Mouse (Mus musculus): ENCODE data around the gene Prkd1. TPM values are rescaled to one million over a fixed set of nuclear protein-coding genes. Genes with fewer than 3 reads are reported as not detected.

The Prkd1 gene
- not detected in 2 replicates for total RNA-seq (2017)

DNA sequence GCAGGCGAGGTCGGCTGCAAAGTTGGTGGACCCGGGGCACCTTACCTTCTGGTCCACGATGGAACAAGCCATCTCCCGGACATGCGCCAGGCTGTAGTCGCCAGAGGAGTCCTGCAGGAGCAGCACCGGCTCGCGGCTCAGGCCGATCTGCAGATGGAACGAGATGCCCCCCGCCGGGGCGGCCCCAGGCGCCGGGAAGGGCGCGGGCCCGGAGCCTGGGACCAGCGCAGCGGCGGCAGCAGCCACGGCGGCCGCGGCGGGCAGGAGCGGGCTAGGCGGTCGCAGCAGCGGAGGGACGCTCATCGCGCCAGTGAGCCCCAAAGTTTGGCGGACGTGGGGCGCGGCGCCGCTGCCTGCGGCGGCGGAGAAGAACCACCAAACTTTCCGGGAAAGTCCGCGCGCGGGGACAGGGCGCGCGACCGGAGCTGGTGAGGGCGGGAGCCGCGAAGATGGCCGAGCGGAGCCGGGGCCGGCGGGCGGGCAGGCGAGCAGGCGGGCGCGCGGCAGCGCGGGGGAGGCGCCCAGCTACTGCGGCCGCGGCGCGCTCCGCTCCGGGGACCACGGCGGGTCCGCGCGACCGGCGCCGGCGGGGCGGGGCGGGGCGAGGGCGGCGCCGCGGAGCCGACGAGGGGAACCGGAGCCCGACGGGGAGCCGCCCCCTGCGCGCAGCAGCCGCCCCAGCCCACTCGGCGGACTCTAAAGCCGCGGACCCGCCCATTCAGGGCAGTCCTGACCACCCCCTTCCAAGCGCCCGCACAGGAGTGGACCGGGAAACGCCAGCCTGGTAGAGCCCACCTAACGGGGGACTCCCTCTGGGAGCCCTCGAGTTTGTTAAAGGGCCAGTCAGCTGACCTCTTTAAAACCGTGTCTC lies at the start of gene Prkd1:
Gene Prkd1 (minus strand): TSS at position 428 of the 871 bp plus-strand sequence.
- ATAC-seq (replicated peaks in 1 of 2; ENCODE audit: insufficient read depth in 1 of 2, low FRiP score in 2 of 2, low TSS enrichment in 1 of 2, low read depth in 1 of 2, poor library complexity in 2 of 2, severe bottlenecking in 2 of 2) = peak; percentile 38 to 50

DNA sequence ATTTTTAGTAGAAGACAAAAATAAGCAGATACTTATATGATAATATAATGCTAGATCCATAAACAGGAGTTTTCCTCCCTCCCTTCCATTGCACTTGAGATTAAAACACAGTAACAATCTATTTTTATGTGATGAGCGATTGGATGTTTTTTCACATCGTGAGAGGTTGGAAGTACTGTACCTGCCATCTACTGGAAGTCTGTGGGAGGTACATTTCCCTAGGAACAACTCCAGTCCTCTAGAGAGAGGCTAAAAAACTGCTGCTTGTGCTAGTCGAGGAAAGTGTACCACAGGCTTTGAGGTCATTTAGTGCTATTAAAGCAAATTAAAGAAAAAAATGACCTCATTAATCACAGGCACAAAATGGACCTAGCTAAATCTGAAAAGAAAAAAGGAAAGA lies 48.6 kb upstream of the Prkd1 start:
- ATAC-seq (replicated peaks in 1 of 2; ENCODE audit: insufficient read depth in 1 of 2, low FRiP score in 2 of 2, low TSS enrichment in 1 of 2, low read depth in 1 of 2, poor library complexity in 2 of 2, severe bottlenecking in 2 of 2) = peak in 1 of 2 experiments; percentile 42; a peak in 1 of 4 replicates

DNA sequence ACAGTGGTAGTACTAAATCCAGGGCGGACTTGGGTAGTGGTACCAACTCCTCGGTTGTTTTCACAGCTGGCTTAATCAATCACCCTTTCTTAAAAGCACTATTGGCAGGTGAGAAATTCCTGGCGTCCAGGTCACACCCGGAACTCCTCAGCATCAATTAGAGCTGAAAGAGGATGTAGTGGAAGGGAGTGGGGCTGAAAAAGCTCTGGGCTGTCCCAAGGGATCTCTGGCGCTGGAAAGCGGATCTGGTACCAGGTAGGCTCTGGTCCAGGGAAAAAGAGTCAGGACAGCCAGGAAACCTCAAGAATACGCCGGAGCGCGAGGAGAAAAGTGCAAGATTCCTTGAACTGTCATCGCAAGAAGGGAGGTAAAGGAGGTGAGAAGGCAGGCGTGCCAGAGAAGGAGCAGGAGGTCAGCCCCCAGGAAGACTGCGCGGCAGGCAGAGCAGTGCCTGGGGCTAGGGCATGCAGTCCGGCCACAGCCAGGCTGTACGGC lies 675 bp downstream of the Prkd1 start:
- ATAC-seq (replicated peaks in 1 of 2; ENCODE audit: insufficient read depth in 1 of 2, low FRiP score in 2 of 2, low TSS enrichment in 1 of 2, low read depth in 1 of 2, poor library complexity in 2 of 2, severe bottlenecking in 2 of 2) = 0 out of 4 replicates have a peak, but pooled peaks of 1 of the 2 experiments have one; percentile 34

DNA sequence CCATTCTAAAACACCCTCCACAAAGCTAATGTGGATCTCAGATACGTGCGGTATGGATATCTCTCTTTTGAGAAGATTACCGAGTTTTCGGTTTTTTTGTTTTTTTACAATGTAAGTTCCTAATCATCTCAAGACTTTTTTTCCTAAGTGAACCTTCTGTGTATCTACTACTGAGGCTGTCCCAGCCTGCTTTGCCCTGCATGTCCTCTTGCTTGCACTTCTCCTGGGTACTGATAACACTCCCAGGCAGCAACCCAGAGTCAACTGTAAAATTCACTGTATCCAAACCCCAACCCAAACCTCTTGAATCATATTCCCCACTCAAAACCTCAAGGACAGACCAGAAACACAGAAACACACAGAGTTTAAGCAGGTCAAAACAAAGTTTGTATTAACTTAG lies 2.0 kb downstream of the Prkd1 start:
- ATAC-seq (replicated peaks in 1 of 2; ENCODE audit: insufficient read depth in 1 of 2, low FRiP score in 2 of 2, low TSS enrichment in 1 of 2, low read depth in 1 of 2, poor library complexity in 2 of 2, severe bottlenecking in 2 of 2) = no peak

DNA sequence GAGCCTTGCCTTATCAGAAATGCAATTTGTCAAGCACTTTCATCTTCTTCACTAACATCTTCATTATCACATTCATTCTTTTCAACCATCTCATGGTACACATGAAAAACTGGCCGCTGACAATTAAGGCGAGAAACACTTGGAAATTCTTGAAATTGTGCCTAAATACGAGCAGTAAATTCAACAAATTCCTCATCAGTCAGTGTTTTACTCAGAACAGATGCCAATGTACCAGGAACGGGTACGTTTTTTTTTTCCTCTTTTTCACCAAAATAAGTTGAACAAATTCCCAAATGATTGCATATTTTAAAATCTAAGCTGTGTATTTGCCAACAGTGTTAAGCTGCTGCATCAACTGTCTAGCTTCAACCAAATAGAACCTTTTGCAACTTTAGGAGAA lies 6.2 kb downstream of the Prkd1 start:
- no peak for ATAC-seq (replicated peaks in 1 of 2; ENCODE audit: insufficient read depth in 1 of 2, low FRiP score in 2 of 2, low TSS enrichment in 1 of 2, low read depth in 1 of 2, poor library complexity in 2 of 2, severe bottlenecking in 2 of 2)

DNA sequence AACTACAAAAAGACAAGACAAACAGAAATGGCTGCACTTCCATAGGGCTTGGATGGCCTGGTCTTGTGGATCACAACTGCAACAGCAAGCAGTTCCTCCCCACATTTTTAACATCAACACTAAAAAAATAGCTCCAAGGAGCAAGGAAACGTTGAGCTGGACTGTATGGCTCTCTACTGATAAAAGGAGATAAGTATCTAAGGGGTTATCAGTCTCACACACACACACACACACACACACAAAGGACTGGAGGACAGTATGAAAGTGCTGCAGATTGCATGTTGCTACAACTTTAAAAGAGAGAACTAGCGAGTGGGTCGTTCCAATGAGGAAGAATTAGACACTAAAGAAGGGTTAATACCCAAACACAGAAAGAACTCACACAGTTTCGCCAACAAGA lies 8.7 kb downstream of the Prkd1 start:
- no peak for ATAC-seq (replicated peaks in 1 of 2; ENCODE audit: insufficient read depth in 1 of 2, low FRiP score in 2 of 2, low TSS enrichment in 1 of 2, low read depth in 1 of 2, poor library complexity in 2 of 2, severe bottlenecking in 2 of 2)

DNA sequence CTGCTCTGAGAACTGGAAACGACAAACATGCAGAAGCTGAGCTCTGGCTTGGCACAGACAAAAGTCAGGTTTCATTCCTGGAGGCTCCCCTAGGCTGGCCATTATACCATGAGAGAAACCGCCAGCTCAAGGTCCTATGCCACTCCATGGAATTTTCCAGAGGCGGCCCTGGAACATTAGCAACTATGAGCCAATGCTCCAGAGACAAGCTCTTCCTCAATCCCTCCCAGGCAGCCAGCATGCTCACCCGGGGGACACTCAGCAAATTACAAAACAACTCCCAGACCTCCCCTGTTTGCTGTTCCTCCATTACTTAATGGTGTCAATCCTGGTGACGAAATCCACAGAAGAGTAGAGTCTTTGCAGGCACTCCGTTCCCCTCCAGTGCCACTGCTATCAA lies 14.5 kb downstream of the Prkd1 start:
- no peak for ATAC-seq (replicated peaks in 1 of 2; ENCODE audit: insufficient read depth in 1 of 2, low FRiP score in 2 of 2, low TSS enrichment in 1 of 2, low read depth in 1 of 2, poor library complexity in 2 of 2, severe bottlenecking in 2 of 2)

DNA sequence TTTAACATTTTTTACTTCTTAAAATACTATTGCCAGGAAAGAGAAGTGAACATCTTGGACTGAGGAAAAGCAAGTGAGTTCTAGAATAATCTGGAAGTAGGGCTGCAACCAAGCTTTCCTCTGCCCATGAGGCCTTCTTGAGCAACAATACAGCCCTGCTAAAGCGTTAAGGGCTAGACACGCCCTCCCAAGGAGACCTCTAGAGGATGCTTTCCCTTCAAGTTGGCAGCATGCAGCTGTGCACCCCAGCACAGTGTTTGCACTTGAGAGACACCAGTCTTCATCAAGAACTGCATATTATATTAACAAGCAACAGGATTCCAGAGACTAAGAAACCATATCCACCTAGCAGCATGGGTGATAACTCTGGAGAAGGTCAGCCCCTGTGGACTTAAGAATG lies 22.8 kb downstream of the Prkd1 start:
- ATAC-seq (replicated peaks in 1 of 2; ENCODE audit: insufficient read depth in 1 of 2, low FRiP score in 2 of 2, low TSS enrichment in 1 of 2, low read depth in 1 of 2, poor library complexity in 2 of 2, severe bottlenecking in 2 of 2) = 0 out of 4 replicates have a peak, but pooled peaks of 1 of the 2 experiments have one; percentile 48

DNA sequence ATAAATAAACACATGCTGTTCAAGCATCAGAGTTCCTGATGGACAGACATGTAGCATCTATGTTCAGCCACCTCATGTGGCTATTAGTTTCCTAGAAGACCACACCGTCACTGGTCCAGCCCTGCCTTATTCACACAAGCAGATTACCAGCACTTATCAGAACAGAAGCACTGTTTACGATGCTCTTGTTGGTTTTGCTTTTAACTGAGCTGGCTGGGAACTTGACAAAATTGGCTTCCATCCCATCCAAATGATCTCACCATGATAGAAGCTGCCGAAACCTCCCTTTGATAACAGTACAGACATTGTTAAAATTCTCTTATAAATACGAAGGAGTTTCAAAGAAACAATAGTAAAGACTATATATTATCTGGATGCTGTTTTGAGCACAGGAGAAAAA lies 24.7 kb downstream of the Prkd1 start:
- ATAC-seq (replicated peaks in 1 of 2; ENCODE audit: insufficient read depth in 1 of 2, low FRiP score in 2 of 2, low TSS enrichment in 1 of 2, low read depth in 1 of 2, poor library complexity in 2 of 2, severe bottlenecking in 2 of 2) = no peak

DNA sequence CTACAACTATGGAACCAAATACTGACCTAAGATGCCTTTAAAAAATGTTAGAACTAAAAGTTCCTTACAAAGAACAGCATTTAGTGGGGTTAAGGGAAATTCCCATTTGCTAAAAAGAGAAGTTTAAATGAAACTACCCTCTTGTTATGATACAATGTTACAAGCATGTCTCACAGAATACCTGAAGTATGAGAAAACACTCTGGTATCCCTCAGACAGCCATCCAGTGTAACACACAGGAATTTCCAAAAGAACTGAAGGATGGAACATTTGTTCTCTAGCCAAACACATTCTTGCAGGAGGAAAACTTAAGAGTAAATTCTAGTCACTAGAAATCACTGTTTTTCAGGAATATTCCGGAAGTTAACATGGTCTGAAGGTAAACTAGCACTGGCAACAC lies 33.0 kb downstream of the Prkd1 start:
- ATAC-seq (replicated peaks in 1 of 2; ENCODE audit: insufficient read depth in 1 of 2, low FRiP score in 2 of 2, low TSS enrichment in 1 of 2, low read depth in 1 of 2, poor library complexity in 2 of 2, severe bottlenecking in 2 of 2) = no peak

DNA sequence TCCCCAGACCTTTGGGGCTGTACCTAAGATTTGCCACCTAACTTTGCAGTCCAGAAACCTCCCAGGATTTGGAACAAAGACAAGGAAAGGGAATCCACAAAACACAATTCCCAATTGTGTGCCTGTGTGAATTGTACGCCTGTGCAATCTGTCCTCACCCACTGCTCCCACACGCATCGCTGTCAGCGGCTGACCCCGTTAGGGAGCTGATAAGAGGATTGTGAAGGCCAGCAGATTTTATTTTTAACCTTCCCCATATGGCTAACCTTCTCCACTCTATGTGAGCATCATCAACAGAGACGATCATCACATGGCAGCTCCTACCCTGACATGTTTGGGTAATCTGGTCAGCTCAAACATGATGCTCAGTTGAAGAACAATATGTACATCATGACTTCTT lies 34.6 kb downstream of the Prkd1 start:
- ATAC-seq (replicated peaks in 1 of 2; ENCODE audit: insufficient read depth in 1 of 2, low FRiP score in 2 of 2, low TSS enrichment in 1 of 2, low read depth in 1 of 2, poor library complexity in 2 of 2, severe bottlenecking in 2 of 2) = no peak

DNA sequence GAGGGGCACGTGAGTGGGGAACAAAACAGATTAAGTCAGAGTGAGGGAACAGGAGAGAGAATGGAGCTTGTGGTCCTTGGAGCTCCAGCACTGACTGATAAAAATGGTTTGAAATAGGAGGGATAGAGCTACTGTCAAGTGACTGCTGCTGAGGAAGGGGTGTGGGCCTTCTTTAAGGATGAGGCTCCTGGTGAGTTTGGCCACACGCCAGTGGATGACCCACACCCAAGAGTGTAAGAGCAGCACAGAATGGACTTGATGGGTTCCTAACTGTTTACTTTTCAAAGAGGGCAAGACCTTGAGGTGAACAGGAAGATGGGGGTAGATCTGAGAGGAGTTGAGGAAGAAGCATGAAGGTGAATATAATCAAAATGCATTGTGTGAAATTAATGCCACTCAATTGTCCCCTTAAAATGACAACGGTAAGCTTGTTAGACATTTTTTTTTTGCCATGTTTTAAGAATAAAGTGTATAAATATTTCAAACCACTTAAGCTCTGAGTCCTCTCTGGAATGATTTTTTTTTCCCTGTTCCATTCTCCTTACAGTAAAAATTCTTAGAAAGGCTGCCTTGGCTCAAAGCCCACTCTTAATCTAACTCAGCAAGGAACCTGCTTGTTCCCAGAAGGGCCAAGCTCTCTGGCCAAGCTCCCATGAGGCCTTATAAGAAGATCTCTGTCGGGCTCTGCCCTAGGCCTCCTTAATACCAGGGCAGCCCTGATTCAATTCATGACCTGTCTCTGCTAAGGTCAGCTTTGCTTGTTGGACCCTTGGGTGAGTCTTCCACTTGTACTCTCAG lies 42.0 kb downstream of the Prkd1 start:
- ATAC-seq (replicated peaks in 1 of 2; ENCODE audit: insufficient read depth in 1 of 2, low FRiP score in 2 of 2, low TSS enrichment in 1 of 2, low read depth in 1 of 2, poor library complexity in 2 of 2, severe bottlenecking in 2 of 2) = no peak

DNA sequence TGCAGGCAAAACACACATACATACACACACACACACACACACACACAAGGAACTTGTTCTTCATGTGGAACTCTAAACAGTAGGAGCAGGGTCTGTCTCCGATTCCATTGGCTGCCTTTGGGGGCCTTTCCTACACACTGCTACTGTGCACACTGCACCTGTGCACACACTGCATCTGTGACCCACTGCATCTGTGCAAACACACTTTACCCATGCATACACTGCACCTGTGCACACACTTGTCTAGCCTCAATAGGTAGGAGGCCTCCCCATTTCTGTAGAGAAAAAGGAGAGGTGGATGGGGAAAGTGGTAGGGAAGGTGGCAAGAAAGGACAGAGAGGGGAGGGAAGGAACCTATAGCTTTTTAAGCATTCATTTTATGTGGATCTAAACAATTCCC lies 49.5 kb downstream of the Prkd1 start:
- no peak for ATAC-seq (replicated peaks in 1 of 2; ENCODE audit: insufficient read depth in 1 of 2, low FRiP score in 2 of 2, low TSS enrichment in 1 of 2, low read depth in 1 of 2, poor library complexity in 2 of 2, severe bottlenecking in 2 of 2)

DNA sequence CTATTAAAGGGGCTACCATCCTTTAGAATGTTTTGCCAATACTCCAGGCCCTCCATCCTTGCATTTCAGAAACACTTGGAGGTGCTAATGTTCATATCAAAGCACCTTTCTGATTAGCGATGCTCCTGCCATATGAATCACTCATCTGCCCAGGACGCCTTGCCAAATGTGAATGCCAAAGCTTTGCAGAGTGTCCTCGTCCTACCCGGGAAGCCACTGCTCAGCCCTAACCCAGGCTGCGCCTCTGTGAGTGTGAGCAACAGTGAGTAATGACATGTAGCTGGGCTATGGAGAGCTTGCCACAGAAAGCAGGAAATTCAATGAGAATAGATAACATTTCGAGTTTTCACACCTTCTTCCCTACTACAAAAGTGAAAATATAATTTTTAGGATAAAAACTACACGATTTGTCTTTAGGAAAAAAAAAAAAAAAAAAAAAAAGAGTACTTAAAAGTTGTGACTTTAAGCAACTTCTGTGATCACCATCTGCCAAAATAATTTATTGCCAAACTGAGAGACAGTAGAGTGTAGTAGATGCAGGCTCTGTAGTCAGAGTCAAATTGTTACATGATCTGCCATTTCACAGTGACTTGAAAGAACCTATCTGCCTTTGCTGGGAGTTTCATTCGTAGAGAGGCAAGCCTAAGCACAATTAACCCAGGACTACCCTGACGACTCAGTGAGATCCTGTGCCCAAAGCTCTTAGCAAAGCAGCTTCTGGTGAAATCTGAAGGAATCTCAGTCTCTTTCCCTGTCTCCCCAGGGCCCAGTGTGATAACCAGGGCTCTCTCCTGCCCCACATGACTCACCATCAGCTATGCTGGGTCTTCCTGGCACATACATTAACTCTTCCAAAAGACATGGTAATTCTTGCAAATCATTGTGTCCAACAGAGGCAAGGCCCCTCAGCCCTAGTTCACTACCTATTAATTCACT lies 50.6 kb downstream of the Prkd1 start:
- no peak for ATAC-seq (replicated peaks in 1 of 2; ENCODE audit: insufficient read depth in 1 of 2, low FRiP score in 2 of 2, low TSS enrichment in 1 of 2, low read depth in 1 of 2, poor library complexity in 2 of 2, severe bottlenecking in 2 of 2)

DNA sequence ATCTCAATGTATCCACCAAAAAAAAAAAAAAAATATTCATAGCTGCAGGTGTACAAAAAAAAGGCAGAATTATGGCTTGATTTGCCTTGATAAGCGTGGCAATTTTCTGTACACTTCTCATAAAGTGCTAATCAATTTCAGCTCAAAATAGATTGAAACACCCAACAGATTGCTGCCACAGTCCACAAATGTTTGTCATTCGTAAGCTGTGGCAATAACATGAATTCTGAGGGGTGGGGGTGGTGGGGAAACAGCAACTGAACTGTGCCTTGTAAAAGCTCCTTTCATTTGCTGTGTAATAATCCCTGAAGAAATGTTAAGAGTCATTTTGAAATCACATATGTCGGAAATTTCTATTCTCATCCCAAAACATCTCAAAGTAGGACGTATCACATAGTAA lies 51.4 kb downstream of the Prkd1 start:
- ATAC-seq (replicated peaks in 1 of 2; ENCODE audit: insufficient read depth in 1 of 2, low FRiP score in 2 of 2, low TSS enrichment in 1 of 2, low read depth in 1 of 2, poor library complexity in 2 of 2, severe bottlenecking in 2 of 2) = no peak

DNA sequence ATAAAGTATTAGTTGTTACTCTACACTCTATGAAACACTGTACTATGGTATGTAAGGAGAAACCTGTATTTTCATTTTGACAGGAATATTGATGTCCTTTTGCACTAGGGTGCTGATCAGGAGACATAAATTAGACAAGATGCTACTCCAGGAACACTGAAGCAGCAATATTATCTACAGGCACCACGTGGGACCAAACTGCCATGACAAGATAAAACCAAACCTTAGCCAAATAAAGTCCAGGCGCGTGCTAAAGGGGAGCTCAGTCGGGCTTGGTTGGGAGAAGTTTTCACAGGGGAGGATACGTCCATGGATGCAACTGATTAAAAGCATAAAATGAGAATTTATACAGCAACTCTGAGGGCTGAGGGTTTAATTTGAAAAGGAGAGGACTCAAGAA lies 53.1 kb downstream of the Prkd1 start:
- no peak for ATAC-seq (replicated peaks in 1 of 2; ENCODE audit: insufficient read depth in 1 of 2, low FRiP score in 2 of 2, low TSS enrichment in 1 of 2, low read depth in 1 of 2, poor library complexity in 2 of 2, severe bottlenecking in 2 of 2)

DNA sequence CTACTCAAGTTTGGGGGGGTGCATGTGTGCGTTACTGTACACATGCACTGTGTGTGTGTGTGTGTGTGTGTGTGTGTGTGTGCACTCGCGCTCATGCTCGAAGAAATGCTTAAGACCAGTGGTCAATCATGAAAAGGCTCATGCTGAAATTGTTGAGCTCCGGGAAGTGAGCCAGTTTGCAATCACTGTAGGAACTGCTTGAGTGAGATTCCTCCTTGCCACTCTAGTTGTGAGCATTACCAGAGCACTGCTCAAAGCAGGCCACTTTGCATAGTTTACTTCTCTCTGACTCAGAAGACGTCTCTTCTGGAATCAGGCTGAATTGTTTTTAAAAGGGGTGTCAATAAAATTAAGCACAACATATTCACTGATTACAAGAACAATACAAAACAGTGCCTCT lies 54.4 kb downstream of the Prkd1 start:
- no peak for ATAC-seq (replicated peaks in 1 of 2; ENCODE audit: insufficient read depth in 1 of 2, low FRiP score in 2 of 2, low TSS enrichment in 1 of 2, low read depth in 1 of 2, poor library complexity in 2 of 2, severe bottlenecking in 2 of 2)

Measured in hematopoietic stem cell, adult 5-6 weeks (primary cell).